ENCODE assay signal across 11 mouse cellular contexts in genomic region chr2:29628186-29628585, GRCm38 (mm10). TPM values are rescaled to one million over a fixed set of nuclear protein-coding genes. Genes with fewer than 3 reads are reported as not detected.
A peak's percentile ranks its signal among the peaks of the same experiment; 100 is the strongest.
DNase-seq lines count a peak whose midpoint lies in the region; ATAC-seq and TF ChIP-seq lines count a peak whose summit lies in the region.
"Had no signal": no experiment of that assay in that cellular context is flagged by ENCODE, and none has a peak within 500 bp of the region (broad histone marks: within the 10 kb centered on the region; RNA-seq: fewer than 3 reads in every experiment).

No protein-coding gene starts in this region.

- H3K4me3 ChIP-seq in gastrocnemius, adult 2 months = no peak overlapping the region
- H3K4me3 ChIP-seq in lung, postnatal 0 days (ENCODE audit: low read depth, low read length) = no peak overlapping the region
- no peak overlapping the region for H3K4me3 ChIP-seq in heart, embryonic 16.5 days (ENCODE audit: low read length)
- H3K4me3 ChIP-seq: lung, embryonic 15.5 days; midbrain, embryonic 15.5 days had no signal

- intact Hi-C loops in gastrocnemius, adult 2 months (cut with DNase I) = no loop called here
- intact Hi-C loops in gastrocnemius, postnatal 36 days (cut with DNase I) = no loop called here

- no peak for TF ChIP-seq CTCF in gastrocnemius, adult 2 months (IDR thresholded peaks at IDR 0.05)
- TF ChIP-seq CTCF in lung, postnatal 0 days (IDR thresholded peaks at IDR 0.05) = no peak

- ATAC-seq in lung, postnatal 0 days = peak; percentile 49
- no peak for ATAC-seq in heart, embryonic 16.5 days (replicated peaks; ENCODE audit: extremely low read depth, insufficient read depth, low FRiP score)
- ATAC-seq: activated CD4-positive, CD25-positive, alpha-beta regulatory T cell, adult 4 months; midbrain, embryonic 15.5 days had no signal

- no peak overlapping the region for H3K4me2 ChIP-seq in lung, postnatal 0 days (replicated peaks; ENCODE audit: low read depth, low read length)
- no peak overlapping the region for H3K4me2 ChIP-seq in heart, embryonic 16.5 days (ENCODE audit: low read depth, low read length)
- H3K4me2 ChIP-seq: lung, embryonic 15.5 days; midbrain, embryonic 15.5 days had no signal

- 46% methylated on average over 5 of the region's 5 CpGs for WGBS in lung, postnatal 0 days
- WGBS in heart, embryonic 16.5 days = 51% methylated on average over 5 of the region's 5 CpGs

- no peak overlapping the region for H3K9ac ChIP-seq in lung, postnatal 0 days (replicated peaks; ENCODE audit: low read depth)
- no peak overlapping the region for H3K9ac ChIP-seq in heart, embryonic 16.5 days (ENCODE audit: low read length)
- H3K9ac ChIP-seq: lung, embryonic 15.5 days; midbrain, embryonic 15.5 days had no signal

- peaks cover 15% of the 10 kb centered on the region; the same call in 1 of the 2 replicates for H3K4me1 ChIP-seq in lung, postnatal 0 days (ENCODE audit: insufficient read depth, low read depth, low read length)
- peaks cover 60% of the 10 kb centered on the region for H3K4me1 ChIP-seq in heart, embryonic 16.5 days (ENCODE audit: control insufficient read depth, insufficient read depth, low read length)

- peak; percentile 45; the same call in 1 of the 2 replicates for TF ChIP-seq EP300 in lung, postnatal 0 days (IDR thresholded peaks at IDR 0.05)

- peak overlapping the region; percentile 73 for H3K27ac ChIP-seq in gastrocnemius, adult 2 months
- no peak overlapping the region for H3K27ac ChIP-seq in lung, postnatal 0 days (ENCODE audit: low read length)
- H3K27ac ChIP-seq in heart, embryonic 16.5 days (ENCODE audit: low read length) = 0 out of 2 replicates have a peak overlapping the region, but pooled peaks have one; percentile 29
- H3K27ac ChIP-seq: lung, embryonic 15.5 days; midbrain, embryonic 15.5 days had no signal

- no peaks in the 10 kb centered on the region for H3K27me3 ChIP-seq in lung, postnatal 0 days (replicated peaks; ENCODE audit: insufficient read depth, low read length)
- H3K27me3 ChIP-seq in heart, embryonic 16.5 days (ENCODE audit: control insufficient read depth, insufficient read depth, low read length) = no peaks in the 10 kb centered on the region
- H3K27me3 ChIP-seq: lung, embryonic 15.5 days; midbrain, embryonic 15.5 days had no signal

- no peaks in the 10 kb centered on the region; the same call in 1 of the 2 replicates for H3K36me3 ChIP-seq in lung, postnatal 0 days (ENCODE audit: insufficient read depth, low read length)
- H3K36me3 ChIP-seq in heart, embryonic 16.5 days (ENCODE audit: control insufficient read depth, insufficient read depth) = no peaks in the 10 kb centered on the region
- H3K36me3 ChIP-seq: lung, embryonic 15.5 days; midbrain, embryonic 15.5 days had no signal

- DNase-seq in gastrocnemius, adult 2 months = no peak
- DNase-seq in gastrocnemius, postnatal 4 days (ENCODE audit: low spot score in 2 of 2) = no peak
- peak; percentile 50 for DNase-seq in lung, postnatal 0 days (ENCODE audit: low spot score)
- no peak for DNase-seq in lung, adult 18-20 months
- peak; percentile 44 for DNase-seq in CD4-positive helper T cell, adult 2 months (ENCODE audit: low read depth, low spot score)
- no peak for DNase-seq in gastrocnemius, postnatal 36 days
- DNase-seq in frontal cortex, postnatal 14 days (ENCODE audit: low spot score in 2 of 2) = no peak

- no peaks in the 10 kb centered on the region for H3K9me3 ChIP-seq in lung, postnatal 0 days (ENCODE audit: low read length)
- H3K9me3 ChIP-seq in heart, embryonic 16.5 days (replicated peaks; ENCODE audit: control insufficient read depth, low read length) = no peaks in the 10 kb centered on the region
- H3K9me3 ChIP-seq: lung, embryonic 15.5 days; midbrain, embryonic 15.5 days had no signal

RNA-seq across cellular contexts. Expression of gene Rapgef1, which starts 8.7 kb away (rescaled TPM):
- total RNA-seq in gastrocnemius, adult 2 months (2021) = 100 to 1,000 TPM; 135 to 139 TPM
- total RNA-seq in gastrocnemius, postnatal 4 days (2021) = 100 to 1,000 TPM; 110 to 121 TPM
- 10.6 and 11.4 TPM in 2 replicates for polyA plus RNA-seq in lung, postnatal 0 days (2015; fragmentation: Nextera tagmentation; extraction: Ambion mirVana)
- polyA plus RNA-seq in heart, embryonic 16.5 days (2015; fragmentation: Nextera tagmentation; extraction: Ambion mirVana) = 11.3 and 12.9 TPM in 2 replicates
- total RNA-seq in gastrocnemius, postnatal 36 days (2021) = 100 to 1,000 TPM; 102 to 117 TPM

Comparison
In these comparisons a context has a peak if more than half of its experiments do, and no peak if none do; other contexts are left out.
1. DNase-seq: peak in lung, postnatal 0 days (single experiment) and CD4-positive helper T cell, adult 2 months (single experiment); none in gastrocnemius, adult 2 months (single experiment), gastrocnemius, postnatal 4 days (0 of 2), lung, adult 18-20 months (0 of 2), gastrocnemius, postnatal 36 days (0 of 2) and frontal cortex, postnatal 14 days (0 of 2).